Mouse (Mus musculus) olfactory bulb, adult 2 months (tissue): ENCODE measurements around the gene Tsr1. TPM values are rescaled to one million over a fixed set of nuclear protein-coding genes. Genes with fewer than 3 reads are reported as not detected.

ENCODE experiments used
- H3K27ac ChIP-seq: fragments of 200-500 bp; 2 replicates; pipeline ENCODE4 v1.5.1; 2012; ENCODE audit warnings: low read depth, low read length; ENCODE audit not compliant: insufficient read depth
- H3K4me1 ChIP-seq: fragments of 200-500 bp; 2 replicates; pipeline ENCODE4 v1.6.1; 2012; ENCODE audit warnings: low read length; ENCODE audit not compliant: control insufficient read depth, insufficient read depth
- H3K4me3 ChIP-seq: fragments of 200-500 bp; 2 replicates; pipeline ENCODE4 v1.5.1; 2012; ENCODE audit warnings: mild to moderate bottlenecking, low read depth, low read length, moderate library complexity; ENCODE audit not compliant: insufficient read depth
- CTCF ChIP-seq: fragments of 200-500 bp; IDR thresholded peaks from 2 replicates; pipeline ENCODE4 v1.5.1; 2012; ENCODE audit warnings: low read depth, mild to moderate bottlenecking, low read length, moderate library complexity; ENCODE audit not compliant: insufficient read depth
- POLR2A ChIP-seq: fragments of 200-500 bp; IDR thresholded peaks from 2 replicates; pipeline ENCODE4 v1.6.1; 2012; ENCODE audit warnings: mild to moderate bottlenecking, low read depth, low read length, moderate library complexity; ENCODE audit not compliant: insufficient read depth
- WGBS: fragments of 180-500 bp; shearing (Covaris S2); methylation state at CpG from one replicate; pipeline ENCODE4 v1.1.7; 2018; 5-methylcytosine and 5-hydroxymethylcytosine counted together
- polyA plus RNA-seq: library from polyadenylated mRNA; stranded (reverse); fragments of >200 nt; gene quantifications from 2 replicates; pipeline ENCODE4 v1.2.4, GENCODE M21; 2012; ENCODE audit warnings: low replicate concordance; ENCODE audit not compliant: missing spikeins, insufficient read depth, insufficient read length

The Tsr1 gene
- polyA plus RNA-seq, 1 experiment: not detected

DNA sequence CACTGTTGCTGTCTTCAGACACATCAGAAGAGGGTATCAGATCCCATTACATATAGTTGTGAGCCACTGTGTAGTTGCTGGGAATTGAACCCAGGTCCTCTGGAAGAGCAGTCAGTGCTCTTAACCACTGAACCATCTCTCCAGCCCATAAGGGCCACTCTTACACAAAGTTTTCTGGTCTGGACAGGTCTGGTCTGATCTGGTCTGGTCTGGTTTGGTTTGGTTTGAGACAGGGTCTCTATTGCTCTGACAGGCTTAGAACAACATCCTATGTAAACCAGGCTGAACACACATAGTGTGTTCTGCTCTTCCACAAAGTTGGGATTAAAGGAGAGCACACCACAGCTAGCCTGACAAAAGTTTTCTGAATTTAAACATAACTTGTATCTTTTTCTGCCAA, 58.1 kb downstream of the Tsr1 start:
- Histone ChIP-seq H3K27ac (no peak overlapping the region), H3K4me1 (peaks cover 2% of the 10 kb centered on the region; the same call in 1 of the 2 replicates), H3K4me3 (no peak overlapping the region)
- TF ChIP-seq POLR2A: no peak
- no peak for TF ChIP-seq CTCF

DNA sequence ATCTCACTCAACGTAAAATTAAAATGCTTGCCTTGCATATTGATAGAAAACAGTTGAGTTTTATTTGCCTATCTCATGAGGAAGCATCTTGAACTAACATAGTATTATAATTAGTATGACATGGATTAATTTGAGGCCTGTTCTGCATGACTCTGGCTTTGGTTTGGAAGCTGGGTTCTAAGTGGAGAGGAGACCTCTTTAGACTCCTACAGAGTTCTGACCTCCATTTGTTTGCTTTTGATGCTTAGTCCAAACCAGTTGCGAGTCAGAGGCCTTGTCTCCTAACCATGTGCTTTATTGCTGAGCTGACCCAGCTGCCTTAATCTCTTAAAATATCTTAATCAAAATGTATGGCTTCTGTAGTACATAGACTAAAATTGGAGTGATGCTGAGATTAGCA, 59.7 kb downstream of the Tsr1 start:
- Histone ChIP-seq H3K27ac (no peak overlapping the region), H3K4me1 (peaks cover 2% of the 10 kb centered on the region; the same call in 1 of the 2 replicates), H3K4me3 (no peak overlapping the region)
- WGBS: 87% methylated on average over 2 of the region's 2 CpGs
- TF ChIP-seq POLR2A (no peak), CTCF (no peak)

Other genes starting within 250 kb of the Tsr1 start
- not detected in 2 replicates for gene Cluh, start 248.6 kb upstream of the Tsr1 start, polyA plus RNA-seq
- gene Pafah1b1, start 173.4 kb upstream of the Tsr1 start, polyA plus RNA-seq: 132 and 143 TPM in 2 replicates
- gene Mettl16, start 127.2 kb upstream of the Tsr1 start, polyA plus RNA-seq: not detected in 2 replicates
- not detected in 2 replicates for gene Mnt, start 67.2 kb upstream of the Tsr1 start, polyA plus RNA-seq
- gene Sgsm2, start 1.0 kb upstream of the Tsr1 start, polyA plus RNA-seq: not detected in 2 replicates
- gene Smg6, start 27.8 kb downstream of the Tsr1 start, polyA plus RNA-seq: 86.4 TPM in 1 of 2 replicates, not detected in the other
- not detected in 2 replicates for gene Srr, start 27.9 kb downstream of the Tsr1 start, polyA plus RNA-seq